Mouse (Mus musculus) ES-Bruce4 (cell line): ENCODE results near the gene Moxd2.

Source experiments
- CTCF ChIP-seq: IDR thresholded peaks from one replicate; pipeline ENCODE4 v1.8.1; 2011; ENCODE audit warnings: low read depth, low read length
- EP300 ChIP-seq: IDR thresholded peaks from 2 replicates; pipeline ENCODE4 v1.6.1; 2011; ENCODE audit warnings: low read depth, low read length; ENCODE audit not compliant: insufficient read depth
- POLR2A ChIP-seq: IDR thresholded peaks from one replicate; pipeline ENCODE4 v1.8.1; 2011; ENCODE audit warnings: low read length; ENCODE audit not compliant: insufficient read depth

DNA sequence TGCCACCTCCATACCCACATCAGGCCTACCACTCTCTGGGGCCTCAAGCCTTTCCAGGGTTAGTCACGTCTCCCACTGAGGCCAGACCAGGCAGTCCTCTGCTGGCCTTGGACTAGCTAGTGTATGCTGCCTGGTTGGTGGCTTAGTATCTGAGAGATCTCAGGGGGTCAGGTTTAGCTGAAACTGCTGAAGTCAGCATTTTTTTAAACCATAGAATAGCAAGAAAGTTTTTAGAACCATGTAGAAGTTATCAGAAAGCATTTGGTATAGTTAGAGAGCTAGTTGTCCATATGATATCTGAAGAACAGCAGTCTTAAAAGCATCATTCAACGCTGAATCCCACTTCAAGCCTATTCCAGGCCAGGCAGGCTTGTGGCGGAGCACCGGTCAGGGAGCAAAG lies 32.7 kb upstream of the Moxd2 start:
- TF ChIP-seq POLR2A (no peak), CTCF (no peak), EP300 (no peak)
